Comparison of ENCODE assay signal across 9 mouse cellular contexts in genomic region chr10:95508126-95508525, GRCm38 (mm10).
"Had no signal": no experiment of that assay in that cellular context is flagged by ENCODE, and none has a peak within 500 bp of the region (broad histone marks: within the 10 kb centered on the region; RNA-seq: fewer than 3 reads in every experiment).

No protein-coding gene starts in this region.

- H3K9ac ChIP-seq: limb, embryonic 13.5 days; liver, embryonic 15.5 days; lung, embryonic 15.5 days; midbrain, embryonic 13.5 days had no signal

- H3K27ac ChIP-seq: limb, embryonic 13.5 days; liver, embryonic 15.5 days; lung, embryonic 15.5 days; midbrain, embryonic 13.5 days had no signal

- H3K4me3 ChIP-seq: limb, embryonic 13.5 days; liver, embryonic 15.5 days; lung, embryonic 15.5 days; midbrain, embryonic 13.5 days had no signal

- H3K27me3 ChIP-seq: limb, embryonic 13.5 days; liver, embryonic 15.5 days; lung, embryonic 15.5 days; midbrain, embryonic 13.5 days had no signal

- H3K4me1 ChIP-seq: limb, embryonic 13.5 days; liver, embryonic 15.5 days; lung, embryonic 15.5 days; midbrain, embryonic 13.5 days had no signal

- DNase-seq: kidney, adult 8-10 months; kidney, postnatal 25 days; left cerebral cortex, postnatal 4 days; lung, postnatal 14 days; right cerebral cortex, postnatal 25 days had no signal

- ATAC-seq: midbrain, embryonic 13.5 days had no signal

- H3K36me3 ChIP-seq: limb, embryonic 13.5 days; liver, embryonic 15.5 days; lung, embryonic 15.5 days; midbrain, embryonic 13.5 days had no signal

- H3K4me2 ChIP-seq: limb, embryonic 13.5 days; liver, embryonic 15.5 days; lung, embryonic 15.5 days; midbrain, embryonic 13.5 days had no signal

- H3K9me3 ChIP-seq: limb, embryonic 13.5 days; liver, embryonic 15.5 days; lung, embryonic 15.5 days; midbrain, embryonic 13.5 days had no signal
